Mouse (Mus musculus) testis, postnatal 10 days (tissue): ENCODE measurements around the gene Aldh2.
"Not testable (repeated sequence)": the region's sequence is repeated elsewhere in the genome, so short reads cannot be mapped to it uniquely, and the experiment has no call there.

Source experiments
- DNase-seq: peaks from one replicate; pipeline ENCODE4 v3.0.0; 2021; ENCODE audit warnings: low spot score

Aldh2 gene

GRCm38 (mm10) chr5:121547084-121547483 lies 46.5 kb downstream of the Aldh2 start:
- DNase-seq, result no peak

- peak; percentile 79 for DNase-seq
These were observed 47.1 kb downstream of the Aldh2 start for GRCm38 (mm10) chr5:121546530-121546895.

GRCm38 (mm10) chr5:121545793-121546529 lies 47.7 kb downstream of the Aldh2 start, which contains the start of gene Mapkapk5:
Mapkapk5 (minus strand) TSS chr5:121545905.
- DNase-seq, result peak; percentile 98

DNA sequence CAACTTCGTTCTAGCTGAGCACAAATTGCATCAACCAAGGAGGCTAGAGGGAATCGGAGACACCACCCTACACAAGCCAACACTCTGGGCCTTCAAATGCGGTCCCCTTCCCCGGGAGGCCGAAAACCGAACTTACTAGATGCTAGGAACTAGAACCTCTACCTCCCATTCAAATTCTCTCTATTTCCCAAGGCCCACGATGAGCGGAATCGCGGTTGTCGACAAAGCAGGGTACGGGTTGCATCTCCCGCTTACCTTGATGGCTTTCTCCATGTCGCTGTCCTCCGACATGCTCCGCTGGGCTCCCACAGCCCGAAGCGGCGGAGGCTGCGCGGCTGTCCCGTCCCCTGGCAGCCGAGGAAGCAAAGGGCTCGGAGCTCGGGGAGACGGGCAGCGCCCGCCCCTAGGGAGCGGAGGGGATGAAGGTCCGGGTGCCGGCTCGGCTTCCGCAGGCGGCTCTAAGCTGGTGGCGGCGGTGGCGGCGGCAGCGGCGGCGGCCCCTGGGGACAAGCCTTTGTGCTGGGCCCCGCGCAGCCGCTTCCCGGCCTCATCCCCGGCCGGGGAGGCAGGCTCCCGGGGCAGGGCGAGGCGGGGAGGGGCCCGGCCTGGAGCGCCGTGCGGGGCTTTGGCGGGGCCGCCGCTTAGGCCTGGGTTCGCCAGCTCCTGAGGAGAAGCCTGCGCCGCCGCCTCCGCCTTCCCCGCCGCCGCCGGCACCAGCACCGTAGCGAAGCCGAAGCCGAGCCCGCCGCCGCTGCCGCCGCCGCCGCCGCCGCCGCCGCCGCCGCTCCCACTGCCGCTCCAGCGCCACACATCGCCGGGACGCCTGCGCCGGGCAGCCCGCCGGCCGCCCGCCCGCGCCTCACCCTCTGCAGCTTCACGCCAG lies 48.5 kb downstream of the Aldh2 start, which contains the start of the genes Adam1a and Gm42878:
TSS of gene Adam1a (minus strand) at position 573 of the 883 bp plus-strand sequence.
TSS of gene Gm42878 (minus strand) at position 573 of the 883 bp plus-strand sequence.
- peak; percentile 71 for DNase-seq

- DNase-seq, result no peak
These were observed 50.3 kb downstream of the Aldh2 start for GRCm38 (mm10) chr5:121543370-121543769.

- no peak for DNase-seq
These were observed 52.4 kb downstream of the Aldh2 start for GRCm38 (mm10) chr5:121541235-121541634.

- DNase-seq, result no peak
These were observed 53.6 kb downstream of the Aldh2 start for GRCm38 (mm10) chr5:121540066-121540465.

GRCm38 (mm10) chr5:121537588-121537987 lies 56.0 kb downstream of the Aldh2 start:
- DNase-seq, result no peak

DNA sequence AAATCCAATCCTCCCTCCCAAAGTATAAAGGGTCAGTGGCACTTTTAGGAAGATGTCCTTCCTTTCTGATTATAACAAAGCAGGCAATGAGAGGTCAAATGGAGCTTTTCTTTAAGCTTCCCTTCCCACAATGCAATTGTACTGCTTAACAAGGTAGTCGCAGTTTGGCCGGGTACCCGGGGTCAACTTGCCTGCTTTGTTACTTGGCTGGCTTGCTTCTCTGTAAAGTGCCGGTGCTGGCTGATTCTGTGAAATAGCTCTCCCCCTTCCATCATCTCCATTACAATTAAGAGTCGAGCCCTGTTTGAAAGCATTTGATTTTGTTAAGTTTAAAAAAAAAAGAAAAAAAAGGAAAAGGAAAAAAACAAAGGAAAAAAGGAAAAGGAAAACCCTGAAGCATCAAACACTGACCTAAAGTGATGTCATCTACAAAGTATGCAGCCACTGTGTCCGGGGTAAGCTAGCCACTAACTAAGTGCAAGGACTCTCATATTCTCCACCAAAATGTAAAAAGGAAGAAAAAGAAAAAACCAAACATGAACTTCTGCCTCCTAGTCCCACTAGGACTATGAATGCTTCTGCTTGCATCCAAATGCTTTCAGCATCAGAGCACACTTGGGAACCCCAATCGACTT lies 56.6 kb downstream of the Aldh2 start:
- DNase-seq, result no peak

DNA sequence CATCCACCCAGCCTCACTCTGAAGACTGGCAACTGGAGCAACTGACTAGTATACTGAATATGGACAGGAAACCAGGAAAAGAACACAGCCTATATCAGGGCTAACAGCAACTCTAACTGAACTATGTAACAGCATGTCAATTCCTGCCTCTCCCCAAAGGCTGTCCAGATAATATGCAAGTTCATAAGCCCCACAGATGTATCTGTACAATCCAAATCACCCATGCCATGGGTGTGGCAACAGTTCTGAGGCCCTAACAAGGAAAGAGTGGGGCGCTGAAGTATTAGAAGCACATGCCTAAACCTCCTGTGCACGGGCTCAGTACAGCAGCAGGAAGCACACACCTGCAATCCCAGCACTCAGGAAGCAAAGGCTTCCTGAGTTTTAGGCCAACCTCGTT lies 58.5 kb downstream of the Aldh2 start:
- no peak for DNase-seq

GRCm38 (mm10) chr5:121534521-121534920 lies 59.1 kb downstream of the Aldh2 start:
- DNase-seq, result no peak

GRCm38 (mm10) chr5:121526961-121527360 lies 66.7 kb downstream of the Aldh2 start:
- no peak for DNase-seq

- no peak for DNase-seq
These were observed 67.1 kb downstream of the Aldh2 start for GRCm38 (mm10) chr5:121526526-121526925.

GRCm38 (mm10) chr5:121525774-121526450 lies 67.7 kb downstream of the Aldh2 start:
- no peak for DNase-seq

- not testable (repeated sequence) for DNase-seq
These were observed 73.9 kb downstream of the Aldh2 start for GRCm38 (mm10) chr5:121519758-121520157.

DNA sequence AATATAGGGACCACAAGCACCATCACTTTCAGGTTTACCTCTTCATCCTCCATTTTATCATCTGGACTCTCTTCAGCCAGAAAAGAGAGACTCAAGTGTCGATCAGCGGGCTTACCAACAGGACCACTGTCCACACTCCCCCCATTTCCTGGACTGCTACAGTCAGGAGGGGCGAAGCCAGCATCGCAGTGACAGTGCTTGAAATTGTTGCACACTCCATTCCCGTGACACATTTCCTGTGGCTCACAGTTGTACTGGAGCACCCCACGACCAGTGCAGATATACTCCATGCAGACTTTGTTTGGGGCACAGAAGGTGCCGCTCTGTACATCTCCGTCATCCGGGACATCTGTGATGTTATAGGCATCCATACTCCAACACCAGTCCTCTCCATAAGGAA lies 74.6 kb downstream of the Aldh2 start:
- DNase-seq, result no peak
